Mouse (Mus musculus): Measurements from ENCODE around the gene C1qtnf1. TPM values are rescaled to one million over a fixed set of nuclear protein-coding genes. Genes with fewer than 3 reads are reported as not detected.
A peak's percentile ranks its signal among the peaks of the same experiment; 100 is the strongest.

C1qtnf1 gene
- polyA plus RNA-seq, 1 experiment = 14.7 TPM

DNA sequence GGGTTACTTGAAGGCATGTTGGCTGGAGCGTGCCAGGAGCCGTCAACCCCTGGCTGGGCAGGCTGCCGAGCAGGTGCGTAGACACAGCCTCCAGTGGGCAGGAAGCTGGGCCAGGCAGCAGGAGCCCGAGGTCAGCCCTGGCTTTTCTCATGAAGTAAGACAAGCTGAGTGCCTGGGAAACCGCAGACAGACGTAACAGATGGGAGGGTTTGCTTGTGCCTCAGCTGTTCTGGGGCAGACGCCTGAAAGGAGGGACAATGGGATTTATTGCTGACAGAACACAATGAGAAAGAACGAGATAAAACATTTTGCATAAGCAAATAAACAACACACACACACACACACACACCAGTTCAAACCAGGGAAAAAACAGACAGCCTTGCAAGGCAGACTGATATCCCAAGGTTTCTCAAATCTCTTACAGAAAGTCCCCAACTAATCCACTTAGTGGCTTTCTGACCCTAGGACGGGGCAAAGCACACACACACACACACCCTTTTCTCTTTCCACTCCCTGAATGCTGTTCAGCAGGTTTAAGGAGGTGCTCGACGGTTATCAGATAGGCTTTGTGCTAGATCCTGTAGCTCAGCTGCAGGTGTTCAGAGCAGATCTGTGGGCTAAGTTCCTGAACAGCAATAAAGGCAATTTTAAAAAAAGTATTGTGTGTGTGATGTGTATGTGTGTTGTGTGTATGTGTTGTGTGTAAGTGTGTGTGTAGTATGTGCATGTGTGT, 42.4 kb downstream of the C1qtnf1 start:
- Histone ChIP-seq H3K27ac (replicated peaks; ENCODE audit: low read depth, low read length) (no peak overlapping the region), H3K4me1 (ENCODE audit: control insufficient read depth, insufficient read depth, insufficient read length, low read length) (no peaks in the 10 kb centered on the region), H3K4me3 (ENCODE audit: insufficient read depth, low read depth, low read length) (no peak overlapping the region)

DNA sequence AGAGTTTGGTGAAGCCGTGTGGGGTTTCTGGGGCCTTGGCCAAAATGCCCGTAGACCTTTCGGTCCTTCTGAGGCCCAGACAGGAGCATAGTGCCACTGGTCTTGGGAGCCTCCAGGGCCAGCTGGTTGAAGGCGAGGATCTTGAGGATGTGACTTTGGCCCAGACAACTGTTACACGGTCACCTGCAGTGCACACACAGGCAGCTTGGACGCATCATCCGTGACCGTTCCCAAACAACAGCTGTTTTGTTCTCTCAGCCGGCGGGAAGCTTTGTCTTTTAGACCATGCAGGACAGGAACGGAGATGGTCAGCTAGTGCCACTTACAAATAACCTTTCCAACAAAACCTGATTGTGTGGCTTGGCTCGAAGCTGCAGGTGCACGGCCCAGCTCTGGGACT, 43.7 kb downstream of the C1qtnf1 start:
- Histone ChIP-seq H3K4me1 (ENCODE audit: control insufficient read depth, insufficient read depth, insufficient read length, low read length) (no peaks in the 10 kb centered on the region), H3K27ac (replicated peaks; ENCODE audit: low read depth, low read length) (no peak overlapping the region), H3K4me3 (ENCODE audit: insufficient read depth, low read depth, low read length) (no peak overlapping the region)

- Histone ChIP-seq H3K4me3 (ENCODE audit: insufficient read depth, low read depth, low read length) (no peak overlapping the region), H3K27ac (replicated peaks; ENCODE audit: low read depth, low read length) (0 out of 2 replicates have a peak overlapping the region, but pooled peaks have one; percentile 10), H3K4me1 (ENCODE audit: control insufficient read depth, insufficient read depth, insufficient read length, low read length) (peaks cover 5% of the 10 kb centered on the region; the same call in 1 of the 2 replicates)
Observed at GRCm38 (mm10) chr11:118473161-118473560, 45.2 kb downstream of the C1qtnf1 start.

- Histone ChIP-seq H3K27ac (replicated peaks; ENCODE audit: low read depth, low read length) (0 out of 2 replicates have a peak overlapping the region, but pooled peaks have one; percentile 10), H3K4me3 (ENCODE audit: insufficient read depth, low read depth, low read length) (no peak overlapping the region), H3K4me1 (ENCODE audit: control insufficient read depth, insufficient read depth, insufficient read length, low read length) (peaks cover 5% of the 10 kb centered on the region; the same call in 1 of the 2 replicates)
Observed at GRCm38 (mm10) chr11:118473842-118474500, 46.0 kb downstream of the C1qtnf1 start.

DNA sequence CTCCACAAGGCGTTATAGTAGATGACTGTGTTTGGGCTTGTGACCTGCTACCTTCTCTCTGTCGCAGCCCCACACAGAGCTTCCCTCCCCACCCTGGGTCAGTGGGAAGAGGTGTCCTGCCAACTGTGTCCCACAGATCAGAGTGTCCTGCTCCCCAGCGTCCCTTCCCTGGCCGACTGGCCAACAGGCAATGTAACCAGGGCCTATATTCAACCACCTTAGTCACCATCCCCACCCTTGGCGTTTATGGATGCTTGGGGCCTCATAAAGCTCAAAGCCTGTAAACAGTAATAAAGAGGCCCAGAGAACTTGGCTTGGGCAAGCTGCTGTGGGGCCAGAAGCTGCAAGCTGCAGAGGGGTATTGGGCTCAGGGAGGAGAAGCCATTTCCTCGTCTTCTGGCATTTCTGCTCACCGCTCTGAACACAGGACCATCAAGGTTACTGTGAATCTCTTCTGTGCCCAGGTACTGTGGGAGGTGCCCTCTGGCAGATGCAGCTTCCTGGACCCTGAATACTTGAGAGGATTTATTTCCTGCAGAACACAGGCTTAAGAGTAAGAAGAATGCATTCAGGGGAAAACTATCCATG, 47.6 kb downstream of the C1qtnf1 start:
- peaks cover 5% of the 10 kb centered on the region; the same call in 1 of the 2 replicates for H3K4me1 ChIP-seq (ENCODE audit: control insufficient read depth, insufficient read depth, insufficient read length, low read length)
- no peak overlapping the region for H3K27ac ChIP-seq (replicated peaks; ENCODE audit: low read depth, low read length)
- no peak overlapping the region for H3K4me3 ChIP-seq (ENCODE audit: insufficient read depth, low read depth, low read length)

DNA sequence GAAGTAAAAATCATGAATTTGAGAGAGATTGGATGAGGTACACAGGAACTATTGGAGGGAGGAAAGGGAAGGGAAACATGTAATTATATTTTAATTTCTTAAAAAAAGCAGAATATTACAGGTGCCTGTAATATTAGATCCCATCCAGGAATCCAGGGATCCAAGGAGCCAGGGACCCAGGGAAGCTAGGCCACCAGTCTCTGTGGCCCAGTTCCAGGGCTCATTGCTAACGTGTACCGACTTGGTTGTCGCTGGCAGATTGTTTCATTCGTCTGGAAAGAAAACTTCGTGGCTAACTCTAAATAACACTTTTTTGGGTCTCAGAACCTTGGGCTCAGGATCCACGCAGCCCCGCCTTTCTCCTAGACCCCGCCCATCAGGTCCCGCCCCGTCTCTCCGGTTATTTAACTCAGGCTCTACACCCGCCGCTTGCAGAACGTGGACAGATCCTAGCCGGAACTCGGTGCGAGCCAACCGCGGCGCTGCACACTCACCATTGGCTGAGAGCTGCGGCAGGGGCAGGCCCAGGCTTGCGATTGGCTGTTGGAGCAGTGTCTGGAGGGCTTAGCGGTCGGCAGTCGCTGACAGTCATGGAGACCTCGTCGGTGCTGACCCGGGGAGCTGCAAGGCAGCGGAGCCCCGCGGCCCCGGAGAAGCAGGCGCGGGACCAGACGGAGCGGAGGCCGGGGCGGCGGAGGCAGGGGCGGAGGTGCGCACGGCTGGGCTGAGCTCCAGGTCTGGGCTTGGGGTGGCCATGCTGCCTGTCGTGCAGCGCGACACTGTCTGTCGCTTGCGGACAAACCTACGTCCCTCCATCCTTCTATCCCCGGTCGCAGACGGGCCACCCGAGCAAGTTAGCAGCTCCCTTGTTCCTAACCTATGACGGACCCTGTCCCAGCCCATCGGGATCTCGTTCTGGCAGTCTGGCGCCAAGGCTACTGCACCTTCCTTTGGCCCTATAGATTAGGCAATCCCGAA, 48.7 kb downstream of the C1qtnf1 start, which contains the start of gene Engase:
Engase (plus strand) TSS at position 434 of the 978 bp plus-strand sequence.
- Histone ChIP-seq H3K27ac (replicated peaks; ENCODE audit: low read depth, low read length) (peak within 1 kb of the TSS; percentile 29; the same call in 1 of the 2 replicates), H3K4me3 (ENCODE audit: insufficient read depth, low read depth, low read length) (peak within 1 kb of the TSS; percentile 82), H3K4me1 (ENCODE audit: control insufficient read depth, insufficient read depth, insufficient read length, low read length) (peaks cover 5% of the 10 kb centered on the region; the same call in 1 of the 2 replicates)

GRCm38 (mm10) chr11:118479776-118480175, 51.8 kb downstream of the C1qtnf1 start:
- Histone ChIP-seq H3K4me3 (ENCODE audit: insufficient read depth, low read depth, low read length) (no peak overlapping the region), H3K4me1 (ENCODE audit: control insufficient read depth, insufficient read depth, insufficient read length, low read length) (peaks cover 5% of the 10 kb centered on the region; the same call in 1 of the 2 replicates), H3K27ac (replicated peaks; ENCODE audit: low read depth, low read length) (peak overlapping the region; percentile 71)

- no peak overlapping the region for H3K4me3 ChIP-seq (ENCODE audit: insufficient read depth, low read depth, low read length)
- H3K4me1 ChIP-seq (ENCODE audit: control insufficient read depth, insufficient read depth, insufficient read length, low read length) = peaks cover 5% of the 10 kb centered on the region; the same call in 1 of the 2 replicates
- H3K27ac ChIP-seq (replicated peaks; ENCODE audit: low read depth, low read length) = no peak overlapping the region
Observed at GRCm38 (mm10) chr11:118481231-118481630, 53.2 kb downstream of the C1qtnf1 start.

GRCm38 (mm10) chr11:118481751-118482150, 53.7 kb downstream of the C1qtnf1 start:
- Histone ChIP-seq H3K27ac (replicated peaks; ENCODE audit: low read depth, low read length) (no peak overlapping the region), H3K4me1 (ENCODE audit: control insufficient read depth, insufficient read depth, insufficient read length, low read length) (peaks cover 5% of the 10 kb centered on the region; the same call in 1 of the 2 replicates), H3K4me3 (ENCODE audit: insufficient read depth, low read depth, low read length) (no peak overlapping the region)

GRCm38 (mm10) chr11:118484169-118484568, 56.2 kb downstream of the C1qtnf1 start:
- Histone ChIP-seq H3K27ac (replicated peaks; ENCODE audit: low read depth, low read length) (no peak overlapping the region), H3K4me3 (ENCODE audit: insufficient read depth, low read depth, low read length) (no peak overlapping the region), H3K4me1 (ENCODE audit: control insufficient read depth, insufficient read depth, insufficient read length, low read length) (no peaks in the 10 kb centered on the region)

DNA sequence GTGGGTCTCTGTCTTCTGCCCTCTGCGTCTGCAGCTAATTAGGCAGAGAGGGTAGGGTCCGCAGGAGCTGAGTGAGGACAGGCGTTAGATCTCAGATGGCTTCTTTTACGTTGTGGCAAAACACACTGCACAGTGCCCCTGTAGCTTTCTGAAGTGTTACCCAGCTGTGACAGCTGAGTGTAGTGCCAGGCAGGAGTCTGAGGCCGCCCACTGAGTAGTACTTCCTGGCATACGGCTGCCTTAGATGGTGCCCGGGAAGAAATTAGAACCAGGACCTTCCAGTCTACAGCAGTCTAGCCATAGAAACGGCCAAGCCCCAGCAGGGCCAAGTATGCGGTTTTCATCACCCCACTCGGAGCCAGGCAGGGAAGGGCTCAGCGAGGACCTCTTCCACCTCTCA, 57.3 kb downstream of the C1qtnf1 start:
- Histone ChIP-seq H3K4me1 (ENCODE audit: control insufficient read depth, insufficient read depth, insufficient read length, low read length) (no peaks in the 10 kb centered on the region), H3K27ac (replicated peaks; ENCODE audit: low read depth, low read length) (no peak overlapping the region), H3K4me3 (ENCODE audit: insufficient read depth, low read depth, low read length) (no peak overlapping the region)

DNA sequence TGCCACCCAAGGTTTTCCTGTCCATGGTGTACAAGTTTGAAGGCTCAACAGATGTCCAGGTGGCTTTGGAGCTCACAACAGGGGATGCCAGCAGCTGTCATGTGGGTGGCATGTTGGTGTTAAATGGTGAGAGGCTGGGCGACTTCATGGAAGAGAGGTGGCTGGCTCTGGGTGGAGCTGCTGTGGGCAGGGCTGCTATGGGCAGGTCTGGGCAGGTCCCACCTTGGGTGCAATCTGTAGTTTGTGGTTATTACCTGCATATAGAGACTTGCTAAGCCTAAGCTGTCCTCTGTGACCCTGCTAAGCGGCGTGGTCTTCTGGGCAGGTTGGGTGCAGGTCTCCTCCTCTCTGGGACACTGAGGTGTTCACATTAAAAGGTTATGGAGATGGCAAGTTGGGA, 57.8 kb downstream of the C1qtnf1 start:
- Histone ChIP-seq H3K4me1 (ENCODE audit: control insufficient read depth, insufficient read depth, insufficient read length, low read length) (no peaks in the 10 kb centered on the region; the same call in 1 of the 2 replicates), H3K4me3 (ENCODE audit: insufficient read depth, low read depth, low read length) (no peak overlapping the region)

GRCm38 (mm10) chr11:118486281-118486680, 58.3 kb downstream of the C1qtnf1 start:
- H3K4me3 ChIP-seq (ENCODE audit: insufficient read depth, low read depth, low read length) = no peak overlapping the region
- no peak overlapping the region for H3K27ac ChIP-seq (replicated peaks; ENCODE audit: low read depth, low read length)
- H3K4me1 ChIP-seq (ENCODE audit: control insufficient read depth, insufficient read depth, insufficient read length, low read length) = no peaks in the 10 kb centered on the region; the same call in 1 of the 2 replicates

More for the DNA sequence above, 57.8 kb downstream of the C1qtnf1 start:
- no peak overlapping the region for H3K27ac ChIP-seq (replicated peaks; ENCODE audit: low read depth, low read length)
